Mouse (Mus musculus) myocyte (in vitro differentiated cells): ENCODE measurements around the gene Aym1. TPM values are rescaled to one million over a fixed set of nuclear protein-coding genes. Genes with fewer than 3 reads are reported as not detected.

Source experiments
- H3K27me3 ChIP-seq: one replicate; pipeline ENCODE4 v1.6.1; 2011; ENCODE audit not compliant: control insufficient read depth, insufficient read depth, insufficient read length
- H3K36me3 ChIP-seq: one replicate; pipeline ENCODE4 v1.6.1; 2011; ENCODE audit not compliant: control insufficient read depth, insufficient read depth
- H3K4me2 ChIP-seq: one replicate; pipeline ENCODE4 v1.6.1; 2011; ENCODE audit warnings: low read depth, control low read depth
- H3K4me3 ChIP-seq: one replicate; pipeline ENCODE4 v1.5.1; 2011; ENCODE audit warnings: mild to moderate bottlenecking, control low read depth, moderate library complexity
- H3K79me2 ChIP-seq: one replicate; pipeline ENCODE4 v1.6.1; 2011; ENCODE audit not compliant: control insufficient read depth, insufficient read depth
- H3ac ChIP-seq: one replicate; pipeline ENCODE4 v1.6.1; 2011; ENCODE audit not compliant: control insufficient read depth, insufficient read length
- CEBPB ChIP-seq: IDR thresholded peaks from 2 replicates; pipeline ENCODE4 v1.6.1; 2011; ENCODE audit warnings: mild to moderate bottlenecking, moderate library complexity; ENCODE audit not compliant: poor library complexity, insufficient read depth, severe bottlenecking
- E2F4 ChIP-seq: IDR thresholded peaks from one replicate; pipeline ENCODE4 v1.6.1; 2011; ENCODE audit warnings: mild to moderate bottlenecking, control low read depth, moderate library complexity; ENCODE audit not compliant: insufficient read depth
- MAX ChIP-seq: IDR thresholded peaks from one replicate; pipeline ENCODE4 v1.6.1; 2011; ENCODE audit warnings: low read depth, mild to moderate bottlenecking, control low read depth
- MYOD1 ChIP-seq, 3 experiments: IDR thresholded peaks; one replicate each; pipeline ENCODE4 v1.6.1; 2011; ENCODE audit warnings: control low read depth in 2 of 3, low read depth in 2 of 3, mild to moderate bottlenecking in 2 of 3, moderate library complexity in 1 of 3; ENCODE audit not compliant: insufficient read length in 2 of 3, control insufficient read depth in 1 of 3
- MYOG ChIP-seq, 3 experiments: IDR thresholded peaks; one replicate each; pipeline ENCODE4 v1.6.1; 2011; ENCODE audit warnings: control low read depth in 2 of 3, low read depth in 2 of 3, mild to moderate bottlenecking in 2 of 3; ENCODE audit not compliant: insufficient read length in 2 of 3, control insufficient read depth in 1 of 3, insufficient read depth in 1 of 3
- POLR2A ChIP-seq: IDR thresholded peaks from one replicate; pipeline ENCODE4 v1.6.1; 2011; ENCODE audit warnings: low read depth, mild to moderate bottlenecking, control low read depth, moderate library complexity; ENCODE audit not compliant: insufficient read length
- POLR2AphosphoS2 ChIP-seq: IDR thresholded peaks from one replicate; pipeline ENCODE4 v1.6.1; 2011; ENCODE audit warnings: low read depth, control low read depth; ENCODE audit not compliant: insufficient read length
- REST ChIP-seq: IDR thresholded peaks from one replicate; pipeline ENCODE4 v1.6.1; 2011; ENCODE audit warnings: mild to moderate bottlenecking, control low read depth, moderate library complexity; ENCODE audit not compliant: insufficient read depth, insufficient read length
- SRF ChIP-seq: IDR thresholded peaks from one replicate; pipeline ENCODE4 v1.6.1; 2011; ENCODE audit warnings: low read depth; ENCODE audit not compliant: control insufficient read depth, insufficient read length
- TCF12 ChIP-seq: IDR thresholded peaks from one replicate; pipeline ENCODE4 v1.6.1; 2011; ENCODE audit warnings: mild to moderate bottlenecking, control low read depth; ENCODE audit not compliant: poor library complexity, insufficient read depth, severe bottlenecking
- TCF3 ChIP-seq: IDR thresholded peaks from one replicate; pipeline ENCODE4 v1.6.1; 2011; ENCODE audit warnings: low read depth, control low read depth; ENCODE audit not compliant: insufficient read length
- USF1 ChIP-seq: IDR thresholded peaks from one replicate; pipeline ENCODE4 v1.6.1; 2011; ENCODE audit warnings: low read depth, mild to moderate bottlenecking, control low read depth, moderate library complexity
- polyA plus RNA-seq: library from polyadenylated mRNA; unstranded; fragments of >200 nt; fragmentation: generic; extraction: Trizol; gene quantifications from one replicate; pipeline ENCODE4 v1.2.1, GENCODE M21; 2012; ENCODE audit warnings: missing spikeins

Aym1 gene
- polyA plus RNA-seq, 1 experiment = not detected

- Histone ChIP-seq H3ac (no peak overlapping the region), H3K36me3 (no peaks in the 10 kb centered on the region), H3K27me3 (peaks cover 13% of the 10 kb centered on the region), H3K79me2 (no peaks in the 10 kb centered on the region), H3K4me3 (no peak overlapping the region), H3K4me2 (peak overlapping the region; percentile 15)
- TF ChIP-seq POLR2AphosphoS2 (no peak), CEBPB (no peak)
Observed at GRCm38 (mm10) chr5:113323784-113324638, 33.1 kb upstream of the Aym1 start.

GRCm38 (mm10) chr5:113329463-113329862 is 27.6 kb upstream of the Aym1 start:
- Histone ChIP-seq H3K27me3 (peaks cover 11% of the 10 kb centered on the region), H3K36me3 (no peaks in the 10 kb centered on the region), H3K4me3 (no peak overlapping the region), H3K4me2 (no peak overlapping the region), H3K79me2 (no peaks in the 10 kb centered on the region), H3ac (no peak overlapping the region)
- no peak for TF ChIP-seq MAX
- TF ChIP-seq USF1 = no peak
- no peak for TF ChIP-seq E2F4
- TF ChIP-seq REST = no peak
- TF ChIP-seq TCF12 = no peak
- TF ChIP-seq POLR2A = no peak
- no peak for TF ChIP-seq TCF3
- no peak for TF ChIP-seq SRF
- TF ChIP-seq MYOG (IDR thresholded peaks at IDR 0.05; ENCODE audit: control insufficient read depth in 1 of 3, insufficient read depth in 1 of 3, insufficient read length in 2 of 3, low read depth in 2 of 3) = no peak
- no peak for TF ChIP-seq MYOD1 (IDR thresholded peaks at IDR 0.05; ENCODE audit: control insufficient read depth in 1 of 3, insufficient read length in 2 of 3, low read depth in 2 of 3)
- TF ChIP-seq POLR2AphosphoS2 = no peak
- TF ChIP-seq CEBPB = no peak

GRCm38 (mm10) chr5:113330202-113330601 is 26.9 kb upstream of the Aym1 start:
- Histone ChIP-seq H3K4me2 (no peak overlapping the region), H3K36me3 (no peaks in the 10 kb centered on the region), H3K79me2 (no peaks in the 10 kb centered on the region), H3ac (no peak overlapping the region), H3K27me3 (peaks cover 18% of the 10 kb centered on the region), H3K4me3 (no peak overlapping the region)
- TF ChIP-seq MYOD1 (IDR thresholded peaks at IDR 0.05; ENCODE audit: control insufficient read depth in 1 of 3, insufficient read length in 2 of 3, low read depth in 2 of 3) (no peak), TCF12 (no peak), MAX (no peak), USF1 (no peak), TCF3 (no peak), MYOG (IDR thresholded peaks at IDR 0.05; ENCODE audit: control insufficient read depth in 1 of 3, insufficient read depth in 1 of 3, insufficient read length in 2 of 3, low read depth in 2 of 3) (no peak), SRF (no peak), POLR2A (no peak), POLR2AphosphoS2 (no peak), CEBPB (no peak), REST (no peak), E2F4 (no peak)

- Histone ChIP-seq H3K4me3 (no peak overlapping the region), H3ac (no peak overlapping the region), H3K79me2 (no peaks in the 10 kb centered on the region), H3K27me3 (peaks cover 39% of the 10 kb centered on the region), H3K36me3 (no peaks in the 10 kb centered on the region), H3K4me2 (no peak overlapping the region)
- no peak for TF ChIP-seq MYOD1 (IDR thresholded peaks at IDR 0.05; ENCODE audit: control insufficient read depth in 1 of 3, insufficient read length in 2 of 3, low read depth in 2 of 3)
- TF ChIP-seq MYOG (IDR thresholded peaks at IDR 0.05; ENCODE audit: control insufficient read depth in 1 of 3, insufficient read depth in 1 of 3, insufficient read length in 2 of 3, low read depth in 2 of 3) = no peak
- no peak for TF ChIP-seq POLR2A
- TF ChIP-seq REST = no peak
- no peak for TF ChIP-seq MAX
- TF ChIP-seq SRF = no peak
- no peak for TF ChIP-seq POLR2AphosphoS2
- TF ChIP-seq TCF3 = no peak
- TF ChIP-seq TCF12 = no peak
- no peak for TF ChIP-seq E2F4
- TF ChIP-seq USF1 = no peak
- TF ChIP-seq CEBPB = no peak
Observed at GRCm38 (mm10) chr5:113332239-113332638, 24.9 kb upstream of the Aym1 start.
